Mouse (Mus musculus): ENCODE measurements around the gene Npas2. TPM values are rescaled to one million over a fixed set of nuclear protein-coding genes. Genes with fewer than 3 reads are reported as not detected.

The Npas2 gene
- total and polyA plus RNA-seq, 3 experiments = 1.8 to 10.0 (median 3.7) TPM

GRCm38 (mm10) chr1:39376726-39377240 is 183.3 kb downstream of the Npas2 start:
- no peak for DNase-seq
- Histone ChIP-seq H3K27ac (no peak overlapping the region), H3K79me2 (replicated peaks; ENCODE audit: control insufficient read depth, insufficient read depth, low read length) (no peaks in the 10 kb centered on the region), H3K36me3 (ENCODE audit: control insufficient read depth, insufficient read depth, low read length) (no peaks in the 10 kb centered on the region), H3K27me3 (ENCODE audit: control insufficient read depth, insufficient read depth, low read length) (no peaks in the 10 kb centered on the region), H3K9ac (ENCODE audit: low read depth, low read length) (no peak overlapping the region), H3K4me3 (no peak overlapping the region), H3K4me1 (ENCODE audit: control insufficient read depth, insufficient read depth, low read length) (no peaks in the 10 kb centered on the region)
- TF ChIP-seq EP300 (IDR thresholded peaks at IDR 0.05; ENCODE audit: insufficient read depth, low read depth, low read length) = no peak
- TF ChIP-seq CTCF (IDR thresholded peaks at IDR 0.05) = no peak
- no peak for TF ChIP-seq POLR2A (IDR thresholded peaks at IDR 0.05; ENCODE audit: insufficient read depth, low read depth, low read length)
- intact Hi-C loops (cut with DNase I) = no loop called here
- WGBS = 96% methylated on average over 9 of the region's 9 CpGs

GRCm38 (mm10) chr1:39378540-39378939 is 185.0 kb downstream of the Npas2 start:
- no peak overlapping the region for H3K4me3 ChIP-seq
- H3K9ac ChIP-seq (ENCODE audit: low read depth, low read length) = no peak overlapping the region
- H3K27ac ChIP-seq = no peak overlapping the region
- DNase-seq = no peak
- H3K27me3 ChIP-seq (ENCODE audit: control insufficient read depth, insufficient read depth, low read length) = no peaks in the 10 kb centered on the region
- no peaks in the 10 kb centered on the region for H3K79me2 ChIP-seq (replicated peaks; ENCODE audit: control insufficient read depth, insufficient read depth, low read length)
- H3K4me1 ChIP-seq (ENCODE audit: control insufficient read depth, insufficient read depth, low read length) = no peaks in the 10 kb centered on the region
- WGBS = 86% methylated on average over 1 of the region's 1 CpGs
- H3K36me3 ChIP-seq (ENCODE audit: control insufficient read depth, insufficient read depth, low read length) = no peaks in the 10 kb centered on the region
- intact Hi-C loops (cut with DNase I) = no loop called here
- no peak for TF ChIP-seq EP300 (IDR thresholded peaks at IDR 0.05; ENCODE audit: insufficient read depth, low read depth, low read length)
- no peak for TF ChIP-seq CTCF (IDR thresholded peaks at IDR 0.05)
- TF ChIP-seq POLR2A (IDR thresholded peaks at IDR 0.05; ENCODE audit: insufficient read depth, low read depth, low read length) = no peak

GRCm38 (mm10) chr1:39379021-39379420 is 185.5 kb downstream of the Npas2 start:
- no peaks in the 10 kb centered on the region for H3K4me1 ChIP-seq (ENCODE audit: control insufficient read depth, insufficient read depth, low read length)
- TF ChIP-seq CTCF (IDR thresholded peaks at IDR 0.05) (no peak), EP300 (IDR thresholded peaks at IDR 0.05; ENCODE audit: insufficient read depth, low read depth, low read length) (no peak), POLR2A (IDR thresholded peaks at IDR 0.05; ENCODE audit: insufficient read depth, low read depth, low read length) (no peak)

GRCm38 (mm10) chr1:39381017-39381416 is 187.5 kb downstream of the Npas2 start:
- H3K27ac ChIP-seq = no peak overlapping the region
- H3K27me3 ChIP-seq (ENCODE audit: control insufficient read depth, insufficient read depth, low read length) = no peaks in the 10 kb centered on the region
- intact Hi-C loops (cut with DNase I) = no loop called here
- WGBS = 86% methylated on average over 9 of the region's 9 CpGs
- no peak for DNase-seq
- no peaks in the 10 kb centered on the region for H3K4me1 ChIP-seq (ENCODE audit: control insufficient read depth, insufficient read depth, low read length)
- H3K9ac ChIP-seq (ENCODE audit: low read depth, low read length) = no peak overlapping the region
- no peaks in the 10 kb centered on the region for H3K36me3 ChIP-seq (ENCODE audit: control insufficient read depth, insufficient read depth, low read length)
- H3K79me2 ChIP-seq (replicated peaks; ENCODE audit: control insufficient read depth, insufficient read depth, low read length) = no peaks in the 10 kb centered on the region
- no peak for TF ChIP-seq EP300 (IDR thresholded peaks at IDR 0.05; ENCODE audit: insufficient read depth, low read depth, low read length)
- no peak overlapping the region for H3K4me3 ChIP-seq

More at GRCm38 (mm10) chr1:39379021-39379420, 185.5 kb downstream of the Npas2 start:
- Histone ChIP-seq H3K27ac (no peak overlapping the region), H3K4me3 (no peak overlapping the region), H3K79me2 (replicated peaks; ENCODE audit: control insufficient read depth, insufficient read depth, low read length) (no peaks in the 10 kb centered on the region), H3K27me3 (ENCODE audit: control insufficient read depth, insufficient read depth, low read length) (no peaks in the 10 kb centered on the region), H3K9ac (ENCODE audit: low read depth, low read length) (no peak overlapping the region), H3K36me3 (ENCODE audit: control insufficient read depth, insufficient read depth, low read length) (no peaks in the 10 kb centered on the region)
- no peak for DNase-seq
- intact Hi-C loops (cut with DNase I) = no loop called here
- WGBS = 46% methylated on average over 5 of the region's 5 CpGs

GRCm38 (mm10) chr1:39384914-39385313 is 191.4 kb downstream of the Npas2 start:
- 56% methylated on average over 9 of the region's 9 CpGs for WGBS
- Histone ChIP-seq H3K27ac (no peak overlapping the region), H3K4me3 (no peak overlapping the region), H3K27me3 (ENCODE audit: control insufficient read depth, insufficient read depth, low read length) (no peaks in the 10 kb centered on the region), H3K79me2 (replicated peaks; ENCODE audit: control insufficient read depth, insufficient read depth, low read length) (no peaks in the 10 kb centered on the region), H3K36me3 (ENCODE audit: control insufficient read depth, insufficient read depth, low read length) (no peaks in the 10 kb centered on the region), H3K4me1 (ENCODE audit: control insufficient read depth, insufficient read depth, low read length) (no peaks in the 10 kb centered on the region), H3K9ac (ENCODE audit: low read depth, low read length) (no peak overlapping the region)
- DNase-seq = no peak
- intact Hi-C loops (cut with DNase I) = no loop called here
- TF ChIP-seq CTCF (IDR thresholded peaks at IDR 0.05) = no peak
- TF ChIP-seq POLR2A (IDR thresholded peaks at IDR 0.05; ENCODE audit: insufficient read depth, low read depth, low read length) = no peak
- no peak for TF ChIP-seq EP300 (IDR thresholded peaks at IDR 0.05; ENCODE audit: insufficient read depth, low read depth, low read length)

- H3K36me3 ChIP-seq (ENCODE audit: control insufficient read depth, insufficient read depth, low read length) = no peaks in the 10 kb centered on the region
- no peaks in the 10 kb centered on the region for H3K4me1 ChIP-seq (ENCODE audit: control insufficient read depth, insufficient read depth, low read length)
- no peak for DNase-seq
- no peak overlapping the region for H3K27ac ChIP-seq
- H3K4me3 ChIP-seq = no peak overlapping the region
- TF ChIP-seq EP300 (IDR thresholded peaks at IDR 0.05; ENCODE audit: insufficient read depth, low read depth, low read length) = no peak
- no peak for TF ChIP-seq POLR2A (IDR thresholded peaks at IDR 0.05; ENCODE audit: insufficient read depth, low read depth, low read length)
- no peak for TF ChIP-seq CTCF (IDR thresholded peaks at IDR 0.05)
- H3K9ac ChIP-seq (ENCODE audit: low read depth, low read length) = no peak overlapping the region
- H3K27me3 ChIP-seq (ENCODE audit: control insufficient read depth, insufficient read depth, low read length) = no peaks in the 10 kb centered on the region
- no peaks in the 10 kb centered on the region for H3K79me2 ChIP-seq (replicated peaks; ENCODE audit: control insufficient read depth, insufficient read depth, low read length)
- 72% methylated on average over 3 of the region's 3 CpGs for WGBS
- intact Hi-C loops (cut with DNase I) = no loop called here
Observed at GRCm38 (mm10) chr1:39386456-39386855, 192.9 kb downstream of the Npas2 start.

Measured in heart, adult 2 months (tissue).